Mouse (Mus musculus) midbrain, embryonic 15.5 days (tissue): Measurements from ENCODE around the gene Nedd9. TPM values are rescaled to one million over a fixed set of nuclear protein-coding genes. Genes with fewer than 3 reads are reported as not detected.

Experiments
- ATAC-seq: fragments of 200-750 bp; cut with Nextera tagmentation; replicated peaks from 2 replicates; pipeline ENCODE4 v1.8.0; 2017; ENCODE audit warnings: moderate TSS enrichment
- H3K27ac ChIP-seq: fragments of 300-500 bp; sonication (generic); 2 replicates; pipeline ENCODE4 v1.5.1; 2015; ENCODE audit warnings: mild to moderate bottlenecking, inconsistent platforms
- H3K27me3 ChIP-seq: fragments of 300-500 bp; sonication (generic); replicated peaks from 2 replicates; pipeline ENCODE4 v1.6.1; 2015; ENCODE audit warnings: inconsistent platforms
- H3K36me3 ChIP-seq: fragments of 300-500 bp; sonication (generic); replicated peaks from 2 replicates; pipeline ENCODE4 v1.6.1; 2015; ENCODE audit warnings: inconsistent platforms
- H3K4me1 ChIP-seq: fragments of 300-500 bp; sonication (generic); 2 replicates; pipeline ENCODE4 v1.6.1; 2015; ENCODE audit warnings: inconsistent platforms
- H3K4me2 ChIP-seq: fragments of 300-500 bp; sonication (generic); 2 replicates; pipeline ENCODE4 v1.6.1; 2015; ENCODE audit warnings: inconsistent platforms, mild to moderate bottlenecking, moderate library complexity
- H3K4me3 ChIP-seq: fragments of 300-500 bp; sonication (generic); 2 replicates; pipeline ENCODE4 v1.5.1; 2015; ENCODE audit warnings: mild to moderate bottlenecking, inconsistent platforms
- H3K9ac ChIP-seq: fragments of 300-500 bp; sonication (generic); 2 replicates; pipeline ENCODE4 v1.6.1; 2015; ENCODE audit warnings: mild to moderate bottlenecking, inconsistent platforms
- H3K9me3 ChIP-seq: fragments of 300-500 bp; sonication (generic); 2 replicates; pipeline ENCODE4 v1.6.1; 2016; ENCODE audit warnings: inconsistent platforms
- WGBS: fragments of 180-500 bp; shearing (Covaris S2); methylation state at CpG from one replicate; pipeline ENCODE4 v1.1.7; 2015; ENCODE audit warnings: mixed read lengths; 5-methylcytosine and 5-hydroxymethylcytosine counted together
- polyA plus RNA-seq: library from polyadenylated mRNA; unstranded; fragments of >200 nt; fragmentation: Nextera tagmentation; extraction: Ambion mirVana; gene quantifications from 2 replicates; pipeline ENCODE4 v1.2.1, GENCODE M21; 2015

The Nedd9 gene
- polyA plus RNA-seq, 1 experiment from 2014 or later, result 13.3 TPM

GRCm38 (mm10) chr13:41445067-41445808 lies 41.9 kb downstream of the Nedd9 start:
- Histone ChIP-seq H3K4me1 (no peaks in the 10 kb centered on the region), H3K9ac (no peak overlapping the region), H3K27me3 (no peaks in the 10 kb centered on the region), H3K4me3 (no peak overlapping the region), H3K4me2 (no peak overlapping the region), H3K9me3 (no peaks in the 10 kb centered on the region), H3K27ac (no peak overlapping the region), H3K36me3 (no peaks in the 10 kb centered on the region)
- ATAC-seq, result no peak
- WGBS, result 81% methylated on average over 3 of the region's 3 CpGs

GRCm38 (mm10) chr13:41444230-41444629 lies 42.9 kb downstream of the Nedd9 start:
- Histone ChIP-seq H3K27me3 (no peaks in the 10 kb centered on the region), H3K9me3 (no peaks in the 10 kb centered on the region), H3K4me2 (no peak overlapping the region), H3K9ac (no peak overlapping the region), H3K4me3 (no peak overlapping the region), H3K4me1 (no peaks in the 10 kb centered on the region), H3K36me3 (no peaks in the 10 kb centered on the region), H3K27ac (no peak overlapping the region)
- no peak for ATAC-seq
- 95% methylated on average over 6 of the region's 6 CpGs for WGBS

DNA sequence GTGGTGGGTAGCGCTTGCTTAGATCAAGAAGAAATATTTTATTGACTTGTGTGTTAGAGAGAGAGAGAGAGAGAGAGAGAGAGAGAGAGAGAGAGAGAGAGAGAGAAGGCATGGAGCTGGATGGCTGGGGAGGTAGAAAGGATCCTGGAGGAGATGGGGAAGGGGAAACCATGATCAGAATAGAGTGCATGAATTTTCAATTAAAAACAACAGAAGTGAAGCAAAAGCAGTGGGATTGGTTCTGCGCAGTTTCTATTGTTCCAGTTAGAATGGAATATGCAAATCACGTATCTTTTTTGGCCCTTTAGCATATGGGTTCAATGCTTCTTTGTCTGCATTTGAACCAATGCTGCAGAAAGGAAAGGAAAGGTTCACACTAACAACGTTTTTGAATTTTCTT lies 45.0 kb downstream of the Nedd9 start:
- Histone ChIP-seq H3K27ac (no peak overlapping the region), H3K4me3 (no peak overlapping the region)

DNA sequence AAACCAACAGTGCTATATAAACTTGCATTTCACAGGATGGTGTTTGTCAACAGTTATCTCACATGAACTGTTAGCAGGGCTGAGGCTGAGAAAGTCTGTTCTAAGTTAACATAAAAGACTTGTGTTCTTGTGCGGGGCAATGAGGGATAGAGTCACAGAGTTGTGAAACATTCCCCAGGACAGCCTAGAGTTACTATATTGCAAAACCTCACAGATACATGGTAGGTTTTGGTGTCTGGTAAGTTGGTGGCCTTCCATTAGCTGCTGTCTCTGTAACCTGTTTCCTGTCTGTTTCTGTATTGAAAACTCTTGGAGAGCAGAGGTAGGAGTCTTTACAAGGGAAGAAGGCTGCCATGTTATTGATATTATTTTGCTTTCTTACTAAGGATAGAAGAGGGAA lies 47.0 kb downstream of the Nedd9 start:
- no peak overlapping the region for H3K4me2 ChIP-seq
- WGBS, result 95% methylated on average over 1 of the region's 1 CpGs
- ATAC-seq, result no peak
- H3K9me3 ChIP-seq, result no peaks in the 10 kb centered on the region
- no peak overlapping the region for H3K9ac ChIP-seq
- no peaks in the 10 kb centered on the region for H3K36me3 ChIP-seq
- no peaks in the 10 kb centered on the region for H3K4me1 ChIP-seq
- no peak overlapping the region for H3K27ac ChIP-seq
- no peak overlapping the region for H3K4me3 ChIP-seq
- no peaks in the 10 kb centered on the region for H3K27me3 ChIP-seq

More for the DNA sequence above, 45.0 kb downstream of the Nedd9 start:
- WGBS, result 42% methylated on average over 4 of the region's 4 CpGs
- H3K27me3 ChIP-seq, result no peaks in the 10 kb centered on the region
- no peak overlapping the region for H3K4me2 ChIP-seq
- no peak overlapping the region for H3K9ac ChIP-seq
- no peak for ATAC-seq
- H3K9me3 ChIP-seq, result no peaks in the 10 kb centered on the region
- H3K4me1 ChIP-seq, result no peaks in the 10 kb centered on the region
- H3K36me3 ChIP-seq, result no peaks in the 10 kb centered on the region

GRCm38 (mm10) chr13:41437390-41437789 lies 49.8 kb downstream of the Nedd9 start:
- Histone ChIP-seq H3K4me2 (no peak overlapping the region), H3K27ac (no peak overlapping the region), H3K9ac (no peak overlapping the region), H3K4me1 (no peaks in the 10 kb centered on the region), H3K27me3 (no peaks in the 10 kb centered on the region), H3K36me3 (no peaks in the 10 kb centered on the region), H3K4me3 (no peak overlapping the region), H3K9me3 (no peaks in the 10 kb centered on the region)
- no peak for ATAC-seq
- 94% methylated on average over 2 of the region's 2 CpGs for WGBS

- ATAC-seq, result no peak
- H3K4me1 ChIP-seq, result no peaks in the 10 kb centered on the region
- no peak overlapping the region for H3K4me3 ChIP-seq
- no peaks in the 10 kb centered on the region for H3K27me3 ChIP-seq
- no peaks in the 10 kb centered on the region for H3K9me3 ChIP-seq
- H3K9ac ChIP-seq, result no peak overlapping the region
- no peak overlapping the region for H3K4me2 ChIP-seq
- WGBS, result 88% methylated on average over 5 of the region's 5 CpGs
- no peak overlapping the region for H3K27ac ChIP-seq
- H3K36me3 ChIP-seq, result no peaks in the 10 kb centered on the region
Measured at GRCm38 (mm10) chr13:41436731-41437130, 50.4 kb downstream of the Nedd9 start.

- Histone ChIP-seq H3K4me2 (no peak overlapping the region), H3K4me1 (no peaks in the 10 kb centered on the region), H3K27me3 (no peaks in the 10 kb centered on the region), H3K9ac (no peak overlapping the region), H3K27ac (no peak overlapping the region), H3K9me3 (no peaks in the 10 kb centered on the region), H3K4me3 (no peak overlapping the region), H3K36me3 (no peaks in the 10 kb centered on the region)
- WGBS, result 86% methylated on average over 6 of the region's 6 CpGs
- no peak for ATAC-seq
Measured at GRCm38 (mm10) chr13:41433201-41433600, 54.0 kb downstream of the Nedd9 start.

DNA sequence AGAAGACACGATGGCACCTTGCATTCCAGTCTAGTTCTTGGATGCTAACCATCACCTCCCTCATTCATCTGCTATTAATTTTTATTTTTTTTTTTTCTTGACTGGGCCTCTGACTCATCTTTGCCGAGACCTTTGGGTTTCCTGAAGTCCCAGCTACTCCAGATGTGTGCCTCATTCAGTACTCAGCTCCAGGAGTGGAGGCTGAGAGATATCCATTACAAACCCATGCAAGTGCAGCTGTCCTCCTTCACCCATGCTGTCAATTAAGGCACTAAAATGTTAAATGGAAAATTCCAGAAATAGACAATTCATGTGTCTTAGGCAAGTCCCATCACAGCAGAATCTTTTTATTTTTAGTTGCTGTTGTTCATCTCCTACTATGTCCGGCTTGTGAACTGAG lies 55.4 kb downstream of the Nedd9 start:
- ATAC-seq, result no peak

DNA sequence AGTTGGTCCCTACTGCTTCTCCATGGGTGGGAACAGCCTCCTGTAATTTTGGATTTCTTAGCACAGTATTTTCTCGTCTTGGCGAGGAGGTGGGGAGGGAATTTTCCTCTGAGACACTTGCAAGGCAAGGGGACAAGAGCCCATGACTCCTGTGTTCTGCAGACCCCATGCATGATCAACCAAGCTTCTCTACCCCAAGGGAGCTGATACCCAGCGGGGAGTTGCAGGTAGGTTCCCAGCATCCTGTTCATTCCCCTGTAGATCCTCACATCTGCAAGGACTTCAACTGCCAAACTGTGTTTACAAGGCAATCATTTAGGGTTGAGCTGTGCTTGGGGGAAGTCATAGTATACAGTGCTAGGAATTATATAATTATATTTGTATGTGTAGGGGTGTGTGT lies 60.1 kb downstream of the Nedd9 start:
- no peak for ATAC-seq
- WGBS, result 88% methylated on average over 3 of the region's 3 CpGs
- Histone ChIP-seq H3K9ac (no peak overlapping the region), H3K4me3 (no peak overlapping the region), H3K27ac (no peak overlapping the region), H3K36me3 (no peaks in the 10 kb centered on the region), H3K4me1 (no peaks in the 10 kb centered on the region), H3K4me2 (no peak overlapping the region), H3K9me3 (no peaks in the 10 kb centered on the region), H3K27me3 (no peaks in the 10 kb centered on the region)

More for the DNA sequence above, 55.4 kb downstream of the Nedd9 start:
- Histone ChIP-seq H3K9me3 (no peaks in the 10 kb centered on the region), H3K4me2 (no peak overlapping the region), H3K4me3 (no peak overlapping the region), H3K4me1 (no peaks in the 10 kb centered on the region), H3K9ac (no peak overlapping the region), H3K36me3 (no peaks in the 10 kb centered on the region), H3K27me3 (no peaks in the 10 kb centered on the region), H3K27ac (no peak overlapping the region)
- WGBS, result 91% methylated on average over 3 of the region's 3 CpGs

DNA sequence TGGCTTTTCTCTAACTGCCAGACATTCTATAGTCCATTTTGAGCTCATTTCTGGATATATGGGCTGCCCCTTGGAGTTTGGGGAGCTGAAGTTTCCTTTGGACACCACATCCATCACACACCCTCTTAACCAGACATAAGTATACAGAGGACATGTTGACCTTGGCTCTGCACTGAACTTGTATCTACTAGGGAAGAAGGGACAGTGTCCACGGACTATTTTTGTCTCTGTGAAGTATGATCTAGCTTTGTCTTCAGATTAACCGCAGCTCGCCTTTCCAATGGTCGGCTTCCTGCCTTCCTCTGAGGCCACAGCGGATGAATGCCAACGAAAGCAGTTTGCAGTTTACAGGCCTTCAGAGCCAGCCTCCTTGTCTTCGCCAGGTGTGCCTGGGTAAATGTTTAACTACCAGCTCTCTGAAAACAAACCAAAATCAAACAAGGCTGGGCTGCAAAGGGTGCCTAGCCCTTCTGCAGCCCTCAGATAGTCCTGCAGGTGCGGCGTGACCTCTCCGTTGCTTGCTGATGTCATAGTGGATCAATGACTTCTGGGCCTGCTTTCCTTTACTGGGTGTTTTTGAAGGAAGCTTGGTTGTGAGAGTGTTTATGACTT lies 63.6 kb downstream of the Nedd9 start:
- Histone ChIP-seq H3K4me1 (no peaks in the 10 kb centered on the region), H3K27me3 (no peaks in the 10 kb centered on the region), H3K27ac (no peak overlapping the region), H3K4me2 (no peak overlapping the region), H3K4me3 (no peak overlapping the region), H3K36me3 (no peaks in the 10 kb centered on the region), H3K9me3 (no peaks in the 10 kb centered on the region), H3K9ac (no peak overlapping the region)
- 91% methylated on average over 10 of the region's 10 CpGs for WGBS
- ATAC-seq, result no peak

DNA sequence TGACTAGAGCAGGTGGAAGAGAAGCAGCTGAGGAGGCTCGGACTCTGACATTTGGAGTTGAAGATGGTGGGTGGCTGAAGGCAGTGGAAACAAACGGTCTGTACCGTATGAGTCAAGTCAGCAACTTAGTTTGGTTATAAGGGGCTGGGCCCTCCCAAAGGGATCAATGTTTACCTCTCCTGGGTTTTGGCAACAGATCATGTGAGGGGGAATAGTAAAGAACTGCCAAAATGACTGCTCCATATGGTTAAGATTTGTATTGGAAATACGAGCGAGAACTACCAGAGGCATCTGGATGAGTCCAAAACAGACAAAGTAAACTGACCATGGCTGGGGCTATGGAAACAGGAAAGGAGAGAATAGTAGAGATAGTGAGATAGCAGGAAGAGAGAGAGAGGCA lies 64.6 kb downstream of the Nedd9 start:
- Histone ChIP-seq H3K27ac (no peak overlapping the region), H3K4me3 (no peak overlapping the region), H3K9me3 (no peaks in the 10 kb centered on the region), H3K4me2 (no peak overlapping the region), H3K27me3 (no peaks in the 10 kb centered on the region), H3K36me3 (no peaks in the 10 kb centered on the region), H3K4me1 (no peaks in the 10 kb centered on the region), H3K9ac (no peak overlapping the region)
- no peak for ATAC-seq
- WGBS, result 89% methylated on average over 5 of the region's 5 CpGs

GRCm38 (mm10) chr13:41420376-41420775 lies 66.8 kb downstream of the Nedd9 start:
- Histone ChIP-seq H3K4me2 (no peak overlapping the region), H3K36me3 (no peaks in the 10 kb centered on the region), H3K27me3 (no peaks in the 10 kb centered on the region), H3K9me3 (no peaks in the 10 kb centered on the region), H3K9ac (no peak overlapping the region), H3K27ac (no peak overlapping the region), H3K4me1 (peaks cover 11% of the 10 kb centered on the region), H3K4me3 (no peak overlapping the region)
- WGBS, result 91% methylated on average over 4 of the region's 4 CpGs
- ATAC-seq, result no peak
